Mouse (Mus musculus) liver, embryonic 13.5 days (tissue): Measurements from ENCODE around the gene Zfand3. TPM values are rescaled to one million over a fixed set of nuclear protein-coding genes. Genes with fewer than 3 reads are reported as not detected.

ENCODE experiments used
- ATAC-seq: fragments of 200-750 bp; cut with Nextera tagmentation; 2 replicates; pipeline ENCODE4 v1.8.0; 2017; ENCODE audit warnings: low read depth, mild to moderate bottlenecking, moderate number of reproducible peaks, moderate library complexity
- DNase-seq: peaks from one replicate; pipeline ENCODE4 v3.0.0; 2022
- H3K27ac ChIP-seq: fragments of 300-500 bp; sonication (generic); 2 replicates; pipeline ENCODE4 v1.5.1; 2015; ENCODE audit warnings: moderate library complexity, mild to moderate bottlenecking, inconsistent platforms
- H3K27me3 ChIP-seq: fragments of 300-500 bp; sonication (generic); 2 replicates; pipeline ENCODE4 v1.6.1; 2015; ENCODE audit warnings: mild to moderate bottlenecking, inconsistent platforms
- H3K36me3 ChIP-seq: fragments of 300-500 bp; sonication (generic); 2 replicates; pipeline ENCODE4 v1.6.1; 2015; ENCODE audit warnings: mild to moderate bottlenecking, inconsistent platforms
- H3K4me1 ChIP-seq: fragments of 300-500 bp; sonication (generic); replicated peaks from 2 replicates; pipeline ENCODE4 v1.6.1; 2015; ENCODE audit warnings: inconsistent platforms
- H3K4me2 ChIP-seq: fragments of 300-500 bp; sonication (generic); 2 replicates; pipeline ENCODE4 v1.6.1; 2015; ENCODE audit warnings: inconsistent platforms, mild to moderate bottlenecking, moderate library complexity
- H3K4me3 ChIP-seq: fragments of 300-500 bp; sonication (generic); replicated peaks from 2 replicates; pipeline ENCODE4 v1.5.1; 2015; ENCODE audit warnings: mild to moderate bottlenecking, inconsistent platforms
- H3K9ac ChIP-seq: fragments of 300-500 bp; sonication (generic); 2 replicates; pipeline ENCODE4 v1.6.1; 2015; ENCODE audit warnings: mild to moderate bottlenecking, inconsistent platforms
- H3K9me3 ChIP-seq: fragments of 300-500 bp; sonication (generic); replicated peaks from 2 replicates; pipeline ENCODE4 v1.6.1; 2016; ENCODE audit warnings: inconsistent platforms
- WGBS: fragments of 180-500 bp; shearing (Covaris S2); methylation state at CpG from one replicate; pipeline ENCODE4 v1.1.7; 2015; ENCODE audit not compliant: insufficient replicate concordance; 5-methylcytosine and 5-hydroxymethylcytosine counted together
- polyA plus RNA-seq: library from polyadenylated mRNA; unstranded; fragments of >200 nt; fragmentation: Nextera tagmentation; extraction: Ambion mirVana; gene quantifications from 2 replicates; pipeline ENCODE4 v1.2.1, GENCODE M21; 2015

The Zfand3 gene
- polyA plus RNA-seq, 1 experiment from 2014 or later: 13.7 TPM

- peaks cover 3% of the 10 kb centered on the region; the same call in 1 of the 2 replicates for H3K36me3 ChIP-seq
- 83% methylated on average over 7 of the region's 7 CpGs for WGBS
- H3K4me3 ChIP-seq: no peak overlapping the region
- H3K9ac ChIP-seq: no peak overlapping the region
- H3K27me3 ChIP-seq: no peaks in the 10 kb centered on the region
- no peak overlapping the region for H3K27ac ChIP-seq
- ATAC-seq (no peak), DNase-seq (no peak)
- H3K4me1 ChIP-seq: peaks cover 27% of the 10 kb centered on the region
- no peaks in the 10 kb centered on the region for H3K9me3 ChIP-seq
- H3K4me2 ChIP-seq: no peak overlapping the region
Observed at GRCm38 (mm10) chr17:30110678-30111077, 106.1 kb downstream of the Zfand3 start.

GRCm38 (mm10) chr17:30111556-30111955, 107.0 kb downstream of the Zfand3 start:
- Histone ChIP-seq H3K36me3 (peaks cover 3% of the 10 kb centered on the region; the same call in 1 of the 2 replicates), H3K9me3 (no peaks in the 10 kb centered on the region), H3K4me2 (no peak overlapping the region), H3K9ac (no peak overlapping the region), H3K27ac (no peak overlapping the region), H3K4me3 (no peak overlapping the region), H3K4me1 (peaks cover 27% of the 10 kb centered on the region), H3K27me3 (no peaks in the 10 kb centered on the region)
- WGBS: 71% methylated on average over 5 of the region's 5 CpGs
- ATAC-seq (no peak), DNase-seq (no peak)

DNA sequence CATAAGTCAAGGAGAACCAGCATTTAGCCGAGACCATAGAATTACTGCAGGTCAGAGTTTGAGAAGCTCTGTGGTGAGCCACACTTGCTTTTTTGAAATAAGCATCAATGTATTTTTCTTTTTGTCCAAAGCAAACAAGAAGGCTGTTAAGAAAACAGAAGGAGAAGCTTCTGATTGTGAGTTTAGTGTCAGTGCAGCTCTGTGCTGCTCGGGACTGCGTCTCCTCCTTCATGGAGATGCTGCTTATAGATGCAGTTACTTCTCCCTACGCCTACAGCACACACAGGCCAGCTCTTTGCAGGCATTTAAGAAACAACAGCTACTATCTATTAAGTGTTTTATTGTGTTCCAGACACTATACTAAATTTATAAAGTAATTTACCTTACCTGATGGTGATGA, 107.5 kb downstream of the Zfand3 start:
- DNase-seq (no peak), ATAC-seq (no peak)
- peaks cover 27% of the 10 kb centered on the region for H3K4me1 ChIP-seq
- H3K9me3 ChIP-seq: no peaks in the 10 kb centered on the region
- WGBS: 81% methylated on average over 4 of the region's 4 CpGs
- H3K4me2 ChIP-seq: no peak overlapping the region
- H3K27me3 ChIP-seq: no peaks in the 10 kb centered on the region
- H3K27ac ChIP-seq: no peak overlapping the region
- no peak overlapping the region for H3K4me3 ChIP-seq
- no peak overlapping the region for H3K9ac ChIP-seq
- H3K36me3 ChIP-seq: peaks cover 3% of the 10 kb centered on the region; the same call in 1 of the 2 replicates

GRCm38 (mm10) chr17:30112555-30113305, 108.2 kb downstream of the Zfand3 start:
- peaks cover 3% of the 10 kb centered on the region; the same call in 1 of the 2 replicates for H3K36me3 ChIP-seq
- no peak overlapping the region for H3K9ac ChIP-seq
- H3K9me3 ChIP-seq: no peaks in the 10 kb centered on the region
- H3K4me3 ChIP-seq: no peak overlapping the region
- peaks cover 27% of the 10 kb centered on the region for H3K4me1 ChIP-seq
- no peak overlapping the region for H3K4me2 ChIP-seq
- DNase-seq (peak; percentile 7), ATAC-seq (peak; percentile 78)
- WGBS: 45% methylated on average over 7 of the region's 7 CpGs
- no peak overlapping the region for H3K27ac ChIP-seq
- no peaks in the 10 kb centered on the region for H3K27me3 ChIP-seq

DNA sequence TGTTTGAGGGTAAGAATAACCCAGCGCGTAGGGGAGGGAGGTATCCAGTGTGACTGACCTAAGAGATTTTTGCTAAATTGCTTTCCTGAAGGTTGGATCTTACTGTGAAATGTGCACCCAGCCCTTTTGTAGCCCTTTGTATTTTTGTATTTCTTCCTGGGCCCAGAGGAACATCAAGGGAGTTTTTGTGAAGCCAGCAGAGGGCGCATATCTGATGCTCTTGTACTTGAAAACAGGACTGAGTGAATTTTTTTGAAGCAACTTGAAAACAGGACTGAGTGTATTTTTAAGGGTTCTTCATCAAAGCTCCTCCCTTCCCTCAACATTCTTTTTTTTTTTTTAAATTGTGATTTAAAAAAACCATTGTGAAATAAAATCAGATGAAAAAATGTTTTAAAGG, 110.2 kb downstream of the Zfand3 start:
- H3K9ac ChIP-seq: no peak overlapping the region
- no peak for DNase-seq
- no peak overlapping the region for H3K4me3 ChIP-seq
- H3K4me2 ChIP-seq: no peak overlapping the region
- H3K27ac ChIP-seq: no peak overlapping the region
- no peak for ATAC-seq
- H3K36me3 ChIP-seq: peaks cover 3% of the 10 kb centered on the region; the same call in 1 of the 2 replicates
- H3K4me1 ChIP-seq: peaks cover 27% of the 10 kb centered on the region
- WGBS: 78% methylated on average over 3 of the region's 3 CpGs
- H3K9me3 ChIP-seq: no peaks in the 10 kb centered on the region
- no peaks in the 10 kb centered on the region for H3K27me3 ChIP-seq

GRCm38 (mm10) chr17:30116226-30116625, 111.7 kb downstream of the Zfand3 start:
- no peak for ATAC-seq
- H3K4me2 ChIP-seq: no peak overlapping the region
- H3K9me3 ChIP-seq: no peaks in the 10 kb centered on the region
- WGBS: 77% methylated on average over 5 of the region's 5 CpGs
- no peak for DNase-seq
- H3K4me1 ChIP-seq: peaks cover 37% of the 10 kb centered on the region
- H3K9ac ChIP-seq: no peak overlapping the region
- no peaks in the 10 kb centered on the region for H3K27me3 ChIP-seq
- H3K4me3 ChIP-seq: no peak overlapping the region
- no peak overlapping the region for H3K27ac ChIP-seq
- peaks cover 3% of the 10 kb centered on the region; the same call in 1 of the 2 replicates for H3K36me3 ChIP-seq

DNA sequence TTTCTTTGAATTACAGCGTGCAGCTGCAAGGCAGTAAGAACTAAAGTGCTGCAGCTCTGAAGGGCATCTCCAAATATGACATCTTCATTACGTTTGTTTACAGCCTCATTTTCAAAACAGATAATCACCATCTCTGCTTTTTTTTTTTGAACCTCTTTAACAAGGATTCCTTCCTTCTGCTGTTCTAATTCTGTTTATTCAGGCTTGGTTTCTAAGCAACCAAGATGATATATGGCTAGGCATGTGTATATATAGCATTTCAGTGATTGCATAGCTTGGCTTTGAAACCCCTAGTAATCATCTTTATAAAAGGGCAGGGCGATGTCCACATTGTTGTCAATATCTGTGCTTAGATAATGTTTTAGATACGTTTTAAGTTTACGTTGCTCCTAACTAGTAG, 113.5 kb downstream of the Zfand3 start:
- Histone ChIP-seq H3K4me2 (no peak overlapping the region), H3K4me3 (no peak overlapping the region), H3K27ac (no peak overlapping the region), H3K9ac (no peak overlapping the region), H3K9me3 (no peaks in the 10 kb centered on the region), H3K36me3 (peaks cover 3% of the 10 kb centered on the region; the same call in 1 of the 2 replicates), H3K27me3 (no peaks in the 10 kb centered on the region), H3K4me1 (peaks cover 39% of the 10 kb centered on the region)
- 78% methylated on average over 5 of the region's 5 CpGs for WGBS
- no peak for DNase-seq
- ATAC-seq: no peak

GRCm38 (mm10) chr17:30122278-30122677, 117.7 kb downstream of the Zfand3 start:
- no peaks in the 10 kb centered on the region for H3K36me3 ChIP-seq

GRCm38 (mm10) chr17:30128456-30128855, 123.9 kb downstream of the Zfand3 start:
- Histone ChIP-seq H3K27ac (no peak overlapping the region), H3K36me3 (no peaks in the 10 kb centered on the region), H3K4me3 (no peak overlapping the region), H3K27me3 (no peaks in the 10 kb centered on the region), H3K9me3 (no peaks in the 10 kb centered on the region), H3K9ac (no peak overlapping the region), H3K4me2 (no peak overlapping the region), H3K4me1 (peaks cover 12% of the 10 kb centered on the region)
- no peak for ATAC-seq
- no peak for DNase-seq
- 81% methylated on average over 6 of the region's 6 CpGs for WGBS

More at GRCm38 (mm10) chr17:30122278-30122677, 117.7 kb downstream of the Zfand3 start:
- Histone ChIP-seq H3K27ac (no peak overlapping the region), H3K4me2 (no peak overlapping the region), H3K9me3 (no peaks in the 10 kb centered on the region), H3K4me1 (peaks cover 34% of the 10 kb centered on the region), H3K4me3 (no peak overlapping the region), H3K27me3 (no peaks in the 10 kb centered on the region), H3K9ac (no peak overlapping the region)
- peak; percentile 5 for DNase-seq
- peak; percentile 75 for ATAC-seq
- WGBS: 47% methylated on average over 3 of the region's 3 CpGs

DNA sequence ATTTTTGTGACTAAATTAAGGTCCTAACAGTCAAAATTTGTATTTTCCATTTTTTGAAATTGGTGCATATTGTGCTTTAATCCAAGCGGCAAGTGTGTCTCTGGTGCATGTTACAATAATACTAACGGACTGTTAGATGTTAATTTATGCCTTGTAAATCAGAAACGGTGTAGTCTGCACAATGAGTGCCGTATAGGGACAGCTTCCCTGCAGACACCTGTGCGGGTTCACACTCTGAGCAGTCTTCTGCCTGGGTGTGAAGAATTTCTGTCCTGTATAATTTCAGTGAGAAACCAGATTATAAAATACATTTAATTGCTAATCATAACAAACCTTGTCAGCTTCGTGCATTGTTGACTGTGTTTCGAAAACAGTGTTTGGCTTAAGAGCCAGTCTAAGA, 124.7 kb downstream of the Zfand3 start:
- Histone ChIP-seq H3K36me3 (no peaks in the 10 kb centered on the region), H3K9ac (no peak overlapping the region), H3K27me3 (no peaks in the 10 kb centered on the region), H3K27ac (no peak overlapping the region), H3K4me2 (no peak overlapping the region), H3K4me1 (peaks cover 16% of the 10 kb centered on the region), H3K9me3 (no peaks in the 10 kb centered on the region), H3K4me3 (no peak overlapping the region)
- ATAC-seq (no peak), DNase-seq (no peak)
- 81% methylated on average over 7 of the region's 7 CpGs for WGBS

DNA sequence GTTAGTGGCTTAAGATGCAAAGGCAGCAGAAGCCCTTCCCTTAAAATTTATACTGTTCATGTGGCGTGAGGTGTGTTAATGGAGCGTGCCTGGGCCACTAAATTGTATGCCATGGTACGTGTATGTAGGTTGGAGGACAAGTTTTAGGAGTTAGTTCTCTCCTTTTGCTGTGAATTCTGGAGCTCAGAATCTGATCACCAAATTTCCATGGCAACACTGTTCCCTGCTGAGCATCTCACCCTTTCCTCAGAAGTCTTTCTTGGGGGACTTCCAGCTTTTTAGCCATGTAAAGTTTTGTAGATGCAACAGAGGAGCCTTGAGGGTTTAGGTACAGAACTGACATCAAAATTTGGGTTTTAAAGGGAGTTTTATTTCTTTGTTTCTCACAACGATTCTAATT, 125.8 kb downstream of the Zfand3 start:
- H3K4me2 ChIP-seq: no peak overlapping the region
- H3K4me3 ChIP-seq: no peak overlapping the region
- no peak for ATAC-seq
- no peaks in the 10 kb centered on the region for H3K27me3 ChIP-seq
- H3K9ac ChIP-seq: no peak overlapping the region
- no peak overlapping the region for H3K27ac ChIP-seq
- DNase-seq: no peak
- H3K9me3 ChIP-seq: no peaks in the 10 kb centered on the region
- H3K36me3 ChIP-seq: peaks cover 3% of the 10 kb centered on the region
- 73% methylated on average over 4 of the region's 4 CpGs for whole genome bisulfite sequencing
- H3K4me1 ChIP-seq: peaks cover 18% of the 10 kb centered on the region

DNA sequence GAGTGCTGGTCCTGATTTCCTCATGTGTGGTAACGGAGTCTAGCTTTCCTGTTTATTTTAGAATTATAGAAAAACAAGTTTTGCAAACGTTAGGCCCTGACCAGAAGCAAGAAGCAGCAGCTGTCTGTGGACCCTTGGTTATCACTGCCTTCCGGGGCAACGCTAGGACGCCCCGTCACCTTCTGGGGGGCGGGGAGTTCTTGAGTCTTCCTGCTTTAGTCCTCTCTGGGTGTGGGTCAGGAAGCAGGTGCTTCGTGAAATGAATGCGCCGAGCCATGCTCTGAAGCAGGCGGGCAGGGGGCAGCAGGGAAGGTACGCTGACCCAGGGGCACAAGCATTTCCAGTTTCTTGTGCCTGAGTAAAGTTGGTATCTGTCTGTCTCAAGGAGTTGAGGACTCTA, 129.1 kb downstream of the Zfand3 start:
- DNase-seq (no peak), ATAC-seq (no peak)
- WGBS: 63% methylated on average over 12 of the region's 12 CpGs
- H3K27ac ChIP-seq: 0 out of 2 replicates have a peak overlapping the region, but pooled peaks have one; percentile 43
- no peak overlapping the region for H3K4me2 ChIP-seq
- no peak overlapping the region for H3K9ac ChIP-seq
- no peaks in the 10 kb centered on the region for H3K9me3 ChIP-seq
- H3K36me3 ChIP-seq: peaks cover 10% of the 10 kb centered on the region
- H3K4me3 ChIP-seq: no peak overlapping the region
- no peaks in the 10 kb centered on the region for H3K27me3 ChIP-seq
- peaks cover 26% of the 10 kb centered on the region for H3K4me1 ChIP-seq
